Mouse (Mus musculus): ENCODE measurements around the gene Ap1g2. TPM values are rescaled to one million over a fixed set of nuclear protein-coding genes. Genes with fewer than 3 reads are reported as not detected.

Gene Ap1g2
- polyA plus RNA-seq, 2 experiments from 2014 or later, result 99.1 to 102 TPM

DNA sequence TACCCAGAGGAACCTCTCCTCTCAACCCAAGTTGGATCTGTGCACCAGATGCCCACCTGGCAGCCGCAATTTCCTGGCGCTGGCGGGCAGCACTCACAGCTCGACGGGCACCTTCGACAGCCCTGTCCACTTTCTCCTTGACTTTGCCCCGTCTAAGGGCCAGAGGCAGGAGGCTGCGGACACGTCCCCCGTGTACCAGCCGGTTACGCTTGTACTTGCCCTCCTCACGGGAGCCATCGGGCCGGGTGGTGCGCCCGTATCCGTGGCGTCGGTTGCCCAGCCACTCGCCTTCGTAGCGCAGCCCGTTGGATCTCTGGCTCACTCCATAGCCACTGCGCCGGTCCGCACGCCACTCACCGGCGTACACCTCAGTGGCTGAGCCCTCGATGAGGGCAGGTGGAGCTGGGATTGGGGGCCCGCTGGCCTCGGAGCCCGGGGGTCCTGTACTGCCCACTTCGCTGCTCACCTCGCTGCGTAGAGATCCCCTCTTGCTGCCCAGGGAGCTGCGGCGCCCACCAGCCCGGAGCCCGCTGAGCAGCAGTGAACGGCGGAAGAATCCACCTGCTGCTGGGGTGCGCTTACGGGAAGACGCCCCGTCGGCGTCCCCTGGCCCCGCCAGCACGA lies 7.1 kb upstream of the Ap1g2 start:
- no peak for ATAC-seq

DNA sequence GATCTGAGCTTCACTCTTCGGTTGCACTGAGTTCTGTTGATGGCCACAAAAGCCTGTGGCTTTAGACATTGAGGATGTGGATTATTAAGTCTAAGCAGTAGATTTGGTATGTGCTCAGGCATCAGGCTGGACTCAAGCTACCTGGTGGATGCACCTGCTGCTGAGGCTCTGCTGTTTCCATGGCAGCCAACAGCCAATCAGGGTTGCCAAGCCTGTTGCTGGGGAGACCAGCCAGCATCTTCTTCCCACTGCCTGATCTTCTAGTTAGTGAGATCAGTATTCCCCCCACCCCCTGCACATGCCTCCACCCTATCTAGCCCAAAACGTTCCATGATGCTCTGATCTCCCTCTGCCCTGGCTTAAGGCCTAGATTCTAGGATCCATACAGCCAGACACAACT lies 5.3 kb upstream of the Ap1g2 start:
- ATAC-seq, result no peak

DNA sequence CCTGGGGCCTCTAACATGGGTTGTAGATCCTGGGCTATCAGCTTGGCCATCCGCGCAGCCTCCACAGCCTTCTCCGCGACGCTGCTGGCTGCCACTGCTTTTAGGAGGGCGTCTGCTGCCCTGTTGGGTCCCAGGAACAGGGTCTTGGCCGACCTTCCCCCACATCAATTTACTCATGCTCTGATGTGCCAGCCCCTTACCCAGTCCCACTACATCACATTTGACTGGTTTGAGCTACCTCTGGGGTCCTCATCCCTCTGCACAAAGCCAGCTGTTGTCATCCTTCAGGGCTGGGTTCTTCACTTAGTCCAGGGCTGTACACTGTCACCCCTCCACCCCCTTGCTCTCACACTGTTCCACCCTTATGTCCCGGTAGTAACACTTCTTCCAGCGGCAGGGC lies 3.7 kb upstream of the Ap1g2 start:
- ATAC-seq, result no peak

DNA sequence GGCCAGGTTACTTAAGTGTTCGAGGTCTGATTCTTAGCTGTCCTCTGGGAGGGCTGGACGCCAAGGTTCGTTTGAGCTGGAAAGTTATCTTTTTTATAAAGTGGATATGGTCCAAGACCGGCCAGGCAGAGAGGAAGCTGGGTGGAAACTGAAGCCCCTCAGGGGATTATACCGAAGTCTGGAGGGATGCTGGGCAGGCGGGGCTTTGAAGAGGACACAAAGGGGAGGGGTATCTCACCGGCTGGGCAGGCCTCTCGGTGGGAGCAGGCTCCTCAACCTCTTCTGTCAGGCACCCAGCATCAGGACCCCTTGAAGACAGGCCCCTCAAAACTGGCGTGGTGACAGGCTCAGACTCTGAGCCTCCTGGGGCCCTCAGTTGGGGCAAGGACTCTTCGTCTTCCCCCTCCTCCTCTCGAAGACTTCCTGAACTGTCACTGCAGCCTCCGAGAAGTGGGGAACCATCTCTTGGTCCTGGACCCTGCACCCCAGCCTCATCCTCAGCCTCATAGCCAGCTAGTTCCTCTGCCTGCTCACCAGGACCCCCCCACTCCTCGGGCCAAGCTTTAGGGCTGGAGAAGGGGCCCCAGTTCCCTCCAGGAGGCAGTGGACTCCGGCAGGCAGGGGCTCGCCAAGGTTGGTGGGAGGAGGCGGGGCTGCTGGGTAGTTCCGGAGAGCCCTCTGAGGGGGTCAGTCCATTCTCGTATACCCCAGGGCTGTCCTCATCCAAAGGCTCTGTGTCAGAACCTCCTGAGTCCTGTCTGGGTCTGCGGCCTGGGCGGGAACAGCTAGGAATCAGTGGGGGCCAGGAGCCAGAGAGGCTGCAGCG lies 2.9 kb upstream of the Ap1g2 start:
- ATAC-seq, result no peak

DNA sequence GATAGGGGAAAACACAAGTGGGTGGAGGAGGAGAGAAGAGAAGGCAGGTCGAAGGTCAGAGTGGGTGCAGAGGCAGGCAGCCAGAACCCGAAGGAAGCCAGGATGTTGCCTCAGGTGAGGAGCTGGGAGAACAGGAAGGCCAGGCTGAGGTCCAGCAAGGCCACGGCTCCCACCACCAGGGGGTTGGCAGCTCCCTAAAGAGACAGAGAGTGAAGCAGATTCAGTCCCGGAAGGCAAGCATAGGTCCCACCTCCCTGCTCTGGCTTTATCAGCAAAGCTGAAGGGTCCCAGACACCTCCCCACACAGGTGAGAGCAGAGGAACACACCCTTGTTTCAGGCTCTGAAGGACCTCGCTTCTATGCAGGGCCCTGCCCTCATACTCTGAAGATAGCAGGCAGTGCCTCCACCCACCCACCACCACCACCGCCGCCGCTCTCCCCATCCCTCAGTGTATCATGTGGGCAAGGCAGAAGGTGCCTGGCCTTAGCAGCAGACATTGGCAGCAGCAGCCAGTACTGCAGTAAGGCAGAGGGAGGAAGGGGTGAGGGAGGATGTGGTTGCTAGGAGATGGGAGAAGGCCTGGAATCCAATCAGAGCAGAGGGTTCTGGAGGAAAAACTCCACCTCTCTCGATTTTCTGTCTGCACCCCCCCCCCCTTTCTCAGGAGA lies 1.9 kb upstream of the Ap1g2 start:
- no peak for ATAC-seq

DNA sequence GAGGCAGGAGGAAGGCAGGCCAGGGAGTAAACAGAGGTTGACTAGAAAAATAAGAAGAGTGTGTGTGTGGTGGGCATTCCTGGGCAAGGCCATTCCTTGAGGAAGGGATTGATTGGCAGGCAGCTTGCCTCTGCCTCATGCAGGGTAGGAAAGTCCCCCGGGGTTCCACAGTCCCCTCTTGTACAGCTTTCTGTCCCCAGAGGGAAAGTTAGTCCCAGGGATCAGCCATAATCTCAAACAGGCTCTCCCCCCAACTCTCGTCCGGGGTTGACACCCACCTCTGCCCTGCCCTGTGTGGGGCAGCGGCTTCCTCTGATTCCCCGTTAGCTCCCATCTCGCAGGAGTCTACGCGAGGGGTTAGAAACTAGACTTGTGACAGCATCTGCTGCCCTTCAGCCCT lies 597 bp upstream of the Ap1g2 start:
- ATAC-seq, result no peak

DNA sequence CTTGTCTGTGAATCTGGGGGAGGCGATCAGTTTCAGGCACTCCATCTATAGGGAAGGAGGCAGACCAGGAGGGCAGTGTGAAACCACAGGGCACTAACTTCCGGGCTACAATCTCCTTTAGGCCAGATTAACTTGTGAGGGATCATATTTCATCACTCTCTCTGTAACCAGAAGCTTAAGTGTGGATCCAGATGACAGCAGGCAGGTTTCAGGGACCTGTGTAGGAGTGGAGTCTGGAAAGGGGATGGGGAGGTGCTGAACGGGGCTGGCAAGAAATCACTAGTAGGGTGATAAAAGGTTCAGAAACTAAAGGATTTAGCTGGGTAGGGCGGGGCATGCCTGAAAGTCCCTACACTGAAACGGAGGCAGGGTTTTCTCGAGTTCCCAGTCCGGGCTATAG lies 1.0 kb downstream of the Ap1g2 start:
- ATAC-seq, result no peak

DNA sequence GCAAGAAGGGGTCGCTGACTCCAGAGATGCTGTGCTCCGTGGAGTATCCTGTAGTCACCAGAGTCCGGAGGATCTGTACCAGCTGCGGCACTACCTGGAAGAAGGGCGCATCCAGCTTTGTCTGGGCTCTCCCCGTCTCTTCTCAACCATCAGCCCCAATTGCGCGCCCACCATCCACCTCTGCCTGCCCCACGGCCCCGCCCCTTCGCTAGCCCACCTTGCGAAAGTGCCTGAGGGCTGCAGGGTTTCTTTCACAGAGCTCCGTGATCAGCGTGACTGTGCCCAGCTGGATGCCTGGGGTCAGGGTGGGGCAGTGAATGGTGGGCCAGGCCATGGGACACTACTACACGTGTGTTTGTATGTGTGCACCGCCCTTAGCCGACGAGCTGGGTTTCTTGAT lies 2.0 kb downstream of the Ap1g2 start:
- ATAC-seq, result no peak

DNA sequence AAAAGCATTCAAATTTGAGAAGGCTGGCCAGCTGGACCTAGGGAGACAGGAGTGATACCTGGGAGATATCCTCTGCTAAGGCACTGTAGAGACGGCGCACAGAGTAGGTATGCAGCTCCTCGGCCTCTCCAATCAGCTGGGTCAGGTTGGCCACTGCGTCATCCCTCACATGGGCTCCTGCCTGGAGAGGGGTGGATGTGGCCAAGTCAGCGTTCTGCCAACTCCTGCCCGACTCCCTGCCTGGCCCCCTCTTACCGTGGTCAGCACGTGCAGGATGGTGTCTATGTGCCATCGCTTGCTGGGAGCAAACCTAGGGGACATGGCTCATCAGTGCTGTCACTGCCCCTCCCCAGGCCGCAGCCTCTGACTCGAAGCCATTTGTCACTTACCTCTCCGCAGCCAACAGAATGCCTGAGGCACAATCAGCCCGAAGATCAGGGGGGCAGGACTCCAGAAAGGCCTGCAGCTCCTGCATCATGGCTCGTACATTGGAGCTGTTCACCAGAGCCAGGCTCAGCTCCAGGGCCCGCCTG lies 4.1 kb downstream of the Ap1g2 start:
- no peak for ATAC-seq

DNA sequence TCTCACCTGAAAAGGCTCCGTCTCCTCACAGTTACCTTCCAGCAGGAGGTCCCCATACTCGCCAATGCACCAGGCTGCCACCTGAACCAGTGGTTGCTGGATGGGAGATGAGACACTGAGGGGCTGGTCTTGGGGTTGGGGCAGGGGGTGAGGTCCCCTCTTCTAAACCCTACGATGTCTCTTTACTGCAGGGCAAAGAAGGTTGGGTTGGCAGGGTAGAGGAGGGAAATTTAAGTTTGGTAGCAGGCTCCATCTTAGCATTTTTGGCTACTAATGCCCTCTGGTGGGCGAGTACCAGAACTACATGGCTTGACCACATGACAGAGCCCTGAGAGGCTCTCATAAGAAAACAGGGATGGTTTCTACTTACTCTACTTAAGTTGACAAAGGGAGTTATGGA lies 4.8 kb downstream of the Ap1g2 start:
- ATAC-seq, result no peak

DNA sequence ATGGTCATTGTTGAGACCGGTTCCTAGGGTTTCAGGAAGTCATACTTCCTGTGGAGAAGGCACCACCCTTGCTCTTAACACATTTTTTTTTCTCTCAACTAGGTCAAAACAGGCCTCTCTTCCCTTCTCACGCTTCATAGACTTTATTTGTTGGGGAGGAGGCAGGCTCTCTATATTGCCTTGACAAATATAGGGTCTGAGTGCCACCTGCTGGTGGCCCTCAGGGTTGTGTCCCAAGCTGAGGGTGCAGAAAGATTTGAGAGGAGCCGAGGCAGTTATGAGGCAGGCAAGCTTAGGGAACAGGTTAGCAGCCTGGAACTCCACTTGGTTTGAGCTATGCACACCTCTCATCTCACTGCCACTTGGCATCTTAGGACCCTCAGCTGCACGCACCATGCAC lies 8.3 kb downstream of the Ap1g2 start:
- peak; percentile 86 for ATAC-seq

DNA sequence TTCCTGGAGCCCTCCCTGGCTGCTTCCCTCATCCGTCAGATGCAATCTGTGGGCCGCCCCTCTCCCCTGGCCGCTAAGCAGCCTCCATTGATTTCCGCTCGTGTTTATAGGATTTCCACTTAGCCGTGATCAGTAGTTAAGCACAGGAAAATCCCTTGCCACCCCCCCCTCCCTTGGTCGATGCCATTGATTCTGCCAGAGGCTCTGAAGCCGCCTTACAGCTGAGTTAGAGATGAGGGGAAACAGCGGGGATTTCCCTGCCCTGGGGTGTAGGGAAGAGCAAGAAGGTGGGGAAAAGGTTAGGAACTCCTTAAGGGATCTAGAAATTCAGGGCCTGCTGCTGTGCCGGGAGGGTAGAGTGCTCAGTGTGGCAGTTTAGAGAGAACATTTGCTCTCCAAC lies 8.7 kb downstream of the Ap1g2 start:
- peak; percentile 52 for ATAC-seq

DNA sequence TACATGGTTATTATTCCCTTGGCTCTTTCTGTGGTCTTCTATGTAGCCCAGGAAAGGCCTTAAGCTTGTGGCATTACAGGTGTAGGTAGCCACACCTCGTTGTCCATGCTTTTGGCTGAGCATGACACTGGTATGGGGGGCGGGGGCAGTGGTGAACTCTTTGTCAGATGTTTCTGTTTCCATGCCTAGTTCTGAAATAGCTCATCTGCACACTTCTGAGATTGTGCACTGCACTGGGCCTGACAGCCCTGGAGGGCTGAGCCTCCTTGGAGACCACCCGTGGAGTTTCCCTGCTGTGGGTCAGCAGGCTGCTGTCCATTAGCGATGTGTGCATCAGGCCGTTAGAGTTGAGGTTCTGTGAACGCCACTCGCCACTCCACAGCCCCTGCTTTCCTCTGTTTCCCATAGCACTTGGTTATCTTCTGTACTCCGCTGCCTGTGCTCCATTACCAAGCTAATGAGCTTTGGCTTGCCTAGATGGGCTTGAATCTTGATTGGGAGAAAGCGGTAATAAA lies 9.8 kb downstream of the Ap1g2 start:
- no peak for ATAC-seq

DNA sequence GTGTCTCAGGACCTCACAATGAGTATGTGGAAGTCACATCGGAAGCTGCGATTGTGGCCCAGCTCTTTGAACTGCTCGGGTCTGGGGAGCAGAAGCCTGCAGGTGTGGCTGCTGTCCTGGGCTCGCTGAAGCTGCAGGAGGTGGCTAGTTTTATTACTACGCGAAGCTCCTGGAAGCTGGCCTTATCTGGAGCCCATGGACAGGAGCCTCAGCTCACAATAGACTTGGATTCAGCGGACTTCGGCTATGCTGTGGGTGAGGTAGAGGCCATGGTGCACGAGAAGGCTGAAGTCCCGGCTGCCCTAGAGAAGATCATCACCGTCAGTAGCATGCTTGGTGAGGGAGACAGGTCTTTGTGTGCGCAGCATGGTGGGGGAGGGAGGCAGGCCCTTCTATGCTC lies 10.7 kb downstream of the Ap1g2 start:
- no peak for ATAC-seq

DNA sequence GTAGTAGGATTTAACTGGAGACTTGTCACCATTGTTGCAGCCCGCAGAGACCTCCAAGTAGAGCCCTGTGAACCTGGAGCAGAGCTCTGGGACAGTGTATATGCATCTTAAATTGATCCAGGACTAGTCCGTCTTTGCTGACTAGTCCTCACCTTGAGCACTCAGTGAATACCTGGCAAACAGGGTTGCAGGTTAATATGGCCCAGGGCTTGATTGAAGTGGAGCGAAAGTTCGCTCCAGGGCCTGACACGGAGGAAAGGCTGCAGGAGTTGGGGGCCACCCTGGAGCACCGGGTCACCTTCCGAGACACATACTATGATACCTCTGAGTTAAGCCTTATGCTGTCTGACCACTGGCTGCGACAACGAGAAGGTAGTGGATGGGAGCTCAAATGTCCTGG lies 11.1 kb downstream of the Ap1g2 start:
- no peak for ATAC-seq

DNA sequence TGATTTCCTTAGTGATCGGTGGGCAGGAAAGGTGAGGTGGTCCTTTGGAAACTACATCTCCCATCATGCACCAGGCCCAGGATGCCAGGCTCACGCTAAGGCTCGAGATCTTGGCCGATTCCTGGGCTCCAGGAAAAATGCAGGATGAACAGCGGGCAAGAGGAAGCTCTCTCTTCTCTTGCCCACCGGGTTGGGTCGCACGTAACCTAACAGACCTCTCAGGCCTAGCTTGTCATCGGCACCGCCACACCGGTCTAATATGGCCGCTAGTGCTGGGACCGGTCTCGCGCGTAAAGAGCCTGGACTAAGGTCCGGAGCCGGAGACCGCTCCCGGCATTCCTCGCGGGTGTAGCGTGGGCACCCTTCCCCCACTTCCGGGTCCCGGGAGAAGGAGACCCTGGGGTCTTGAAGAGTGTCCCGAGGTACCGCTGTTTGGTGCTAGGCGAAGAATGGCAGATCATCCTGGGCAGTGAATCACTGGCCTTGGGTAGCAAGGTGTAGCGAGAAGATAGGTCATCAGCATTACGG lies 11.6 kb downstream of the Ap1g2 start, which contains the start of gene Thtpa:
Gene Thtpa, plus strand, starts transcription at position 81 of the 528 bp plus-strand sequence.
- ATAC-seq, result no peak

DNA sequence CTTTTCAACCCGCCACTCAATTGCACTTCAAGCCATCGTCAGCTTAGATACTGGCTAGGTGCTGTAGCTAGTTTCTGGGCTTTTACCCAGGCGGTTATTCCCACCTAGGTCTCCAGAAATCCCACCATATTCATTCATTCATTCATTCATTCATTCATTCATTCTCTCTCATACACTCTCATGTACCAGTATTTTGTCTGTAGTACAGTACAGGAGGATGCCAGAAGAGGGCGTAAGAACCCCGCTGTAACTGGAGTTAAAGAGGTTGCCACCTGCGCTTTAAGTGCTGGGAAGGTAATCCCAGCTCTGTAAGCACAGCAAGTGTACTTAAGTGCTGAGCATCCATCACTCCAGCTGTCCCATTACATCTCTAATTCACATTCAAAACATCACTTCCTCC lies 12.5 kb downstream of the Ap1g2 start:
- ATAC-seq, result no peak

DNA sequence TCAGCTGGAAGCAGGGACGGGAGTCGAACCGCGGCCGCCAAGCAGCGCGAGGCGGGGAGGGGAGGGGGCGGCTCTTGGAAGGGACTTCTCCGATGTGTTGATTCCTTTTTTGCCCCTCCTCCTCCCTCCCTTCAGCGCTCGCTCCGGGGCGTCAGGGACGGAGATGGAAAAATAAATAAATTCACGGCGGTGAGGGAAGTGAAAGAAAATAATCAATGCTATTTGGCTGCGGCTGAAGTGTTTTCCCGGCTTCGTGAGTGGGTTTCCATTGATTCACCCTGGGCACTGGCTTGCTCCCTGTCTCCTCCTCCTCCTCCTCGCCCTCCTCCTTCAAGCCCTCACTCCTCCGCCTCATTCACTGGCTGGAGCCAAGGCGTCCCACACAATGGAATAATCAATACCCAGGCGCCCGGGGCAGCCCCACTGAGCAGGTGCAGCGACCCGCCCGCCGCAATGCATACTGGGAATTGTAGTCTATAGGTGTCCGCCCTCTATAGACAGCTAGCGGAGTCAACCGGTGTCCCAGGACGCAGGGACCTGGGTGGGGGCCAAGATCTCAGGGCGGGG lies 14.3 kb downstream of the Ap1g2 start, which contains the start of gene Zfhx2:
Gene Zfhx2, minus strand, starts transcription at position 314 of the 567 bp plus-strand sequence.
- ATAC-seq, result peak; percentile 87

DNA sequence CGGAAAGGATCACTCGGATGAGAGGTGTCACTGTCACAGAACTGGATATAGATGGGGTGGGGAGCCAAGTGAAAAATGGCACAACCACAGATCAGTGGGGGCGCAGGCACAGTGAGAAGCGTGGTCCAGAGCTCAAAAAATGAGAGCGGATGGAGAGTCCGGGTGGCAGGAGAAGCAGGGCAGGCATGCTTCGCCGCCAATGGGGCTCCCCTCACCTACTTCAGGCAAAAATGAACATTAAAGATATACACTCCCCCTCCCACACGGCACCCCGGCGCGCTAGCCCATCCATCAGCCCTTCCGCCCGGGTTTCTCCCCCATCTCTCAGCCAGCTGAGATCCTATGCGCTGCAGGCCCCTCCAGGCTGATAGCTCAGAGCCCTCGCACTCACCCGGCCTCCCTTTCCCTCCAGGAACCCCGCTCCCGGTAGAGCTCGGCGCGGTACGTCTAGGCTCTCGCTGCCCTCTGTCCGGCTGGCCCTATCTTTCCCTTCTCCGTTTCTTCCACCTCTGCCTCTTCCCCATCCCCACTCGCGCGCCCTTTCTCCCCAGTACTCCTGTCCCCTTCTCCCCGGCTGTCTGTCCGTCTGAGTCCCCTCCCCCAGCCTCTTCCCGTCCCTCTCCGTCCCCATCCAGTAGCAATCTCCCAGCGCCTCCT lies 15.1 kb downstream of the Ap1g2 start:
- no peak for ATAC-seq

DNA sequence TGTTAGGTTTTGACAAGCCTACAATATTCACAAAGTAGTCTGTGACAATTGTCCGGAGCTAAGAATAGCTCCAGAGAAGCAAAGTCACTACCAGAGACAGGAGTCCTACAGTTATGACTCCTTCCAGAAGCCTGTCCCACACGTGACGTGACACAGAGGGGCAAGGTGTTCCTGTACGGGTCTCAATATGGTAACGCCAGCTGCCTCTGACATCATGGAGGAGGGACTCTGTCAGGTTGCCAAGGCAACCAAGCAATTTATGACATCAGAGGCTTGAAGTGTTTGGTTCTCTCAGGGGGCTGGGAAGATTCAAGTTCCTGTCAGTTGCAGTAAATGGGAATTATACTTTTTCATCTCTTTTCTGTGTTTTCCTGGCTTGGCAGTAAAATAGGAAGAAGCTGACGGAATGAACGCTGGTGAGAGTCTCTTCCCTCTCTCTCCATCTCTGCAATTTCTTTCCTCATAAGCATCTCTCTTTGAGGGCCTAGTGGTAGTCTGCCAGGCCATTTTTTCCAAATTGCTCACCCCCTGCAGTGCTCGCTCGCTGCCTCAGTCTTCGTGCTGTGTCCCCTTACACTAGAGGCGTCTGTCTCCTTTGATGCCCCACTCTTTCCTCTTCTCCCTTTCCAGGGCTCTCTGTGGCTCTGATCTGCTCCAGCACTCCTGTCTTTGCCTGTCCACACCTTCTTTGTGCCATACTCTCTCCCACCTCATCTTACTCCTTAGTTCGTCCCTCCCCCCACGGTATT lies 17.0 kb downstream of the Ap1g2 start:
- no peak for ATAC-seq

DNA sequence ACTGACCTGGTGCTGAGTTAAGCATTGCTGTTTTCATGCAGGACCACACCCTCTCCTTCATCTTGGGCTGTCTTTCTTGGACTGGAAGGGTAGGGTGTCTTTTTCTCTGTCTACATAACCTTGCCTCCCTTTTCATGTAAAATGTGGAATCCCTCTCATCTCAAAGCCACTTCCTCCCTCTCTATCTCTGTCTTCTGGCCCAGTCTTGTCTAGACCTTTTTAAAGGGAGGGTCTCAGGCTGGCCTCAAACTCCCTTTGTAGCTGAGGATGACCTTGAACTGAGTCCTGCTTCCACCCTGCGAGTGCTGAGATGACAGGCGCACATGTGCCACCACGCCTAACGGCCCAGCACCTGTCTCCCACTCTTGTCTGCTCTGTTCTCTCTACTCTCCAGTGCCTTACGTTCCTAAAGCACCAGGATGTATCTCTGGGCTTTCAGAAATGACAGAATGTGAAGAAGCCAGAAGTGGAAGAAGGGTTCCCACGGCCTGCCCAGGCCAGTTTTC lies 20.3 kb downstream of the Ap1g2 start:
- no peak for ATAC-seq

Data from activated CD4-positive, CD25-positive, alpha-beta regulatory T cell, adult 4 months (primary cell).